Mouse (Mus musculus) olfactory bulb, adult 2 months (tissue): ENCODE measurements around the gene Rgs6.

Source experiments
- CTCF ChIP-seq: fragments of 200-500 bp; IDR thresholded peaks from 2 replicates; pipeline ENCODE4 v1.5.1; 2012; ENCODE audit warnings: low read depth, mild to moderate bottlenecking, low read length, moderate library complexity; ENCODE audit not compliant: insufficient read depth
- POLR2A ChIP-seq: fragments of 200-500 bp; IDR thresholded peaks from 2 replicates; pipeline ENCODE4 v1.6.1; 2012; ENCODE audit warnings: mild to moderate bottlenecking, low read depth, low read length, moderate library complexity; ENCODE audit not compliant: insufficient read depth

DNA sequence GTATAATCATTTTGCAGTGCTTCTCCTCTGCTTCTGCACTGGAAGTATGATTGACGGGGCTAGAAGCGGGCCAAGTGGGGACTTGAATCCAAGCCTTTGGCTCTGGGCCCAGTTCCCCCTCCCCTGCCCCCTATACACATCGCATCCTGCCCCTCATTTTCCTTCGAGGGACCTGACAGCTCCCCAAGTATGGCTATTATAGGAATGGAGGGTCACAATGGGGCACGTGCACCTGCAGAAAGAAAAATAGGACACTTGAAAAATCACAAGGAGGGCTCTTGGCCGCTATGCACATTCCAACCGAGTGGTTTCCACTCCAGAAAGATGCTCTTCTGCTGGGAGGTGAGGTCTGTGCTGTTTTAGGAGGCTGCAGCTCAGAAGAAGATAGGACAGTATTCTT lies 538.8 kb downstream of the Rgs6 start:
- TF ChIP-seq CTCF = no peak
- TF ChIP-seq POLR2A = no peak
